Mouse (Mus musculus) heart, adult 2 months (tissue): ENCODE data around the gene Mbnl2. TPM values are rescaled to one million over a fixed set of nuclear protein-coding genes. Genes with fewer than 3 reads are reported as not detected.
A peak's percentile ranks its signal among the peaks of the same experiment; 100 is the strongest.

Experiments
- DNase-seq, 2 experiments: peaks; one replicate each; pipeline ENCODE4 v3.0.0; 2021
- H3K27ac ChIP-seq: fragments of 200-600 bp; 2 replicates; pipeline ENCODE4 v1.8.1; 2022
- H3K27me3 ChIP-seq: fragments of 200-500 bp; 2 replicates; pipeline ENCODE4 v1.6.1; 2012; ENCODE audit warnings: mild to moderate bottlenecking, low read length, inconsistent platforms, mixed read lengths; ENCODE audit not compliant: control insufficient read depth, insufficient read depth
- H3K36me3 ChIP-seq: fragments of 200-500 bp; 2 replicates; pipeline ENCODE4 v1.6.1; 2012; ENCODE audit warnings: low read length, inconsistent platforms; ENCODE audit not compliant: control insufficient read depth, insufficient read depth
- H3K4me1 ChIP-seq: fragments of 200-500 bp; 2 replicates; pipeline ENCODE4 v1.6.1; 2011; ENCODE audit warnings: low read length; ENCODE audit not compliant: control insufficient read depth, insufficient read depth
- H3K4me3 ChIP-seq: fragments of 200-600 bp; 2 replicates; pipeline ENCODE4 v1.8.1; 2022
- H3K79me2 ChIP-seq: fragments of 200-500 bp; replicated peaks from 2 replicates; pipeline ENCODE4 v1.6.1; 2012; ENCODE audit warnings: mild to moderate bottlenecking, inconsistent platforms, low read length, moderate library complexity, mixed read lengths; ENCODE audit not compliant: control insufficient read depth, insufficient read depth
- H3K9ac ChIP-seq: fragments of 200-500 bp; 2 replicates; pipeline ENCODE4 v1.6.1; 2012; ENCODE audit warnings: low read depth, mild to moderate bottlenecking, control low read depth, inconsistent platforms, low read length, mixed read lengths
- CTCF ChIP-seq: fragments of 200-600 bp; IDR thresholded peaks from 2 replicates; pipeline ENCODE4 v1.8.1; 2022; ENCODE audit warnings: antibody characterized with exemption, mild to moderate bottlenecking, moderate library complexity
- EP300 ChIP-seq: fragments of 200-500 bp; IDR thresholded peaks from 2 replicates; pipeline ENCODE4 v1.6.1; 2011; ENCODE audit warnings: low read depth, low read length, control low read depth; ENCODE audit not compliant: insufficient read depth
- POLR2A ChIP-seq: fragments of 200-500 bp; IDR thresholded peaks from 2 replicates; pipeline ENCODE4 v1.6.1; 2011; ENCODE audit warnings: mild to moderate bottlenecking, low read depth, low read length, control low read depth; ENCODE audit not compliant: insufficient read depth
- WGBS: fragments of 180-500 bp; shearing (Covaris S2); methylation state at CpG from one replicate; pipeline ENCODE4 v1.1.7; 2018; 5-methylcytosine and 5-hydroxymethylcytosine counted together
- intact Hi-C: fragments of 180-260 bp; cut with DNase I; formaldehyde crosslinking; loops from one replicate; pipeline ENCODE4 v1.15.1; 2025
- polyA plus RNA-seq: library from polyadenylated mRNA; depleted of rRNA; stranded (reverse); fragments of >200 nt; gene quantifications from 2 replicates; pipeline ENCODE4 v1.2.3, GENCODE M21; 2012
- total RNA-seq, 2 experiments: library from RNA; stranded (reverse); gene quantifications; 2 replicates each; pipeline ENCODE4 v1.2.3; 2021

The Mbnl2 gene
- total and polyA plus RNA-seq, 3 experiments, result 91.1 to 258 (median 221) TPM

- peak; percentile 45 to 51 for DNase-seq
- peak overlapping the region; percentile 28; the same call in 1 of the 2 replicates for H3K27ac ChIP-seq
- no peak for TF ChIP-seq CTCF
- no peak overlapping the region for H3K9ac ChIP-seq
- H3K36me3 ChIP-seq, result peaks cover 15% of the 10 kb centered on the region
- intact Hi-C loops, result loop anchor here (10.0 kb wide), 1 partner anchor 332 kb away; no protein-coding TSS in a partner anchor
- H3K27me3 ChIP-seq, result no peaks in the 10 kb centered on the region
- H3K4me1 ChIP-seq, result peaks cover 2% of the 10 kb centered on the region; the same call in 1 of the 2 replicates
- WGBS, result 33% methylated on average over 8 of the region's 8 CpGs
- H3K4me3 ChIP-seq, result no peak overlapping the region
- H3K79me2 ChIP-seq, result no peaks in the 10 kb centered on the region
Observed at GRCm38 (mm10) chr14:120406820-120407219, 131.4 kb downstream of the Mbnl2 start.

DNA sequence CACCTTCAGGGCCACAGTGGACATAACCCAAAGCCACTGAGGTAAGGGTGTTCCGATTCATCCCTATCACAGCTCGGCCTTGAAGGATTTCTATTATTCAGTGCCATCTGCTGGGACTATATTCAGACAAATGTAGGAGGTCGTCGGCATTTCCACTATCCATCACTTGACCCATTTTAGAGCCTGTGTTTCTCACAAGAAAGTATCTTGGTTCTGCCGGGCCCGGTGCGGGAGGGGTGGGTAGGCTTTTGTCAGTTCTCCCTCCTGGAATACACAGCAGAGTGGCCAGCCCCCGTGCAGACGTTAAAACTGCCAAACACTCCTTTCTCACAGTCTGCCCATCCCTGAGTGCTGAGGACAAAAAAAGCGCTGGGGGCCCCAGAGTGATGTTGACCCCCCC, 134.4 kb downstream of the Mbnl2 start:
- H3K9ac ChIP-seq, result no peak overlapping the region
- intact Hi-C loops, result loop anchor here (10.0 kb wide), 1 partner anchor 335 kb away; no protein-coding TSS in a partner anchor
- DNase-seq, result no peak
- H3K27me3 ChIP-seq, result no peaks in the 10 kb centered on the region
- H3K79me2 ChIP-seq, result peaks cover 3% of the 10 kb centered on the region; the same call in 1 of the 2 replicates
- H3K4me3 ChIP-seq, result no peak overlapping the region
- peaks cover 2% of the 10 kb centered on the region; the same call in 1 of the 2 replicates for H3K4me1 ChIP-seq
- 91% methylated on average over 10 of the region's 10 CpGs for WGBS
- no peak overlapping the region for H3K27ac ChIP-seq
- peaks cover 4% of the 10 kb centered on the region; the same call in 1 of the 2 replicates for H3K36me3 ChIP-seq
- no peak for TF ChIP-seq POLR2A
- no peak for TF ChIP-seq CTCF
- no peak for TF ChIP-seq EP300

DNA sequence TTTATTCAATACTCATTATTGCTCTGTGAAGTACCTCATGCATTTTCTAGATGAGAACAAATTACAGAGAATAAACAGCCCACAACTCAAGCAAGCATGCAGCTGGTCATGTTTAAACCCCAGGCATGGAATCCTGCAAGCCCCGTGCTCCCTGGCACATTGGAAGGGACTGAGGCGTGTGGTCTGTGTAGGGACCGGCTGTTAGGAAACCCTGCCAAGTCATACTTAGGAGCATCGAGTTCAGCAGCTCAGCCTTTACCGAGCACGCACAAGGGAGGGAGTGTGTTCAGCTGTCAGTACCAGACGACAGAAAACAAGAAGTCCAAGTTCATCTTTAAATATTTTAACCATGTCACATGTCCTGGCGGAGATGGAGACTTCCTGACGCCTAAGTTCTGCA, 141.4 kb downstream of the Mbnl2 start:
- Histone ChIP-seq H3K36me3 (no peaks in the 10 kb centered on the region), H3K27me3 (no peaks in the 10 kb centered on the region), H3K4me3 (no peak overlapping the region), H3K9ac (no peak overlapping the region), H3K79me2 (peaks cover 3% of the 10 kb centered on the region; the same call in 1 of the 2 replicates), H3K4me1 (no peaks in the 10 kb centered on the region), H3K27ac (no peak overlapping the region)
- no peak for TF ChIP-seq CTCF
- no peak for TF ChIP-seq EP300
- TF ChIP-seq POLR2A, result no peak
- intact Hi-C loops, result no loop called here
- DNase-seq, result peak in 1 of 2 experiments; percentile 18
- WGBS, result 62% methylated on average over 9 of the region's 9 CpGs

DNA sequence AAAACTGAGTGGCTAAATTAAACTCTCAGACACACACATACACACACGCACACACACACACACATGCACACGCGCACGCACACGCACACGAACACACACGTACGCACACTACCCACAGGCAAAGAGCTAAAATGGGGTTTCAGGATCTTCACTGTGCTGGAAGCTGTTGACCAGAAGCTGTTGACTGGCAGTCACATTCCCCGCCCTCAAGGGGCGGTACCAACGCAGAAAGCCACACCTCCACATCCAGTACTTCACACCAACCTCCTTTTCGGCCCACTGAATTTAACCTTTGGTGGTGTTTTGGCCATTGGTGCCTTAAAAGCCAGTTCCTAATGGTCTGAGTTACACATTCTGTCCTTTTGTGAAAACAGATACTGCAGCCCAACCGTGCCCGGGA, 143.5 kb downstream of the Mbnl2 start:
- Histone ChIP-seq H3K4me1 (no peaks in the 10 kb centered on the region), H3K9ac (no peak overlapping the region), H3K27me3 (no peaks in the 10 kb centered on the region), H3K27ac (no peak overlapping the region), H3K4me3 (no peak overlapping the region), H3K36me3 (0 out of 2 replicates have a peak, but pooled peaks cover 2% of the 10 kb centered on the region), H3K79me2 (peaks cover 3% of the 10 kb centered on the region; the same call in 1 of the 2 replicates)
- intact Hi-C loops, result no loop called here
- no peak for TF ChIP-seq CTCF
- no peak for TF ChIP-seq EP300
- no peak for TF ChIP-seq POLR2A
- 84% methylated on average over 14 of the region's 14 CpGs for WGBS
- peak in 1 of 2 experiments; percentile 16 for DNase-seq

DNA sequence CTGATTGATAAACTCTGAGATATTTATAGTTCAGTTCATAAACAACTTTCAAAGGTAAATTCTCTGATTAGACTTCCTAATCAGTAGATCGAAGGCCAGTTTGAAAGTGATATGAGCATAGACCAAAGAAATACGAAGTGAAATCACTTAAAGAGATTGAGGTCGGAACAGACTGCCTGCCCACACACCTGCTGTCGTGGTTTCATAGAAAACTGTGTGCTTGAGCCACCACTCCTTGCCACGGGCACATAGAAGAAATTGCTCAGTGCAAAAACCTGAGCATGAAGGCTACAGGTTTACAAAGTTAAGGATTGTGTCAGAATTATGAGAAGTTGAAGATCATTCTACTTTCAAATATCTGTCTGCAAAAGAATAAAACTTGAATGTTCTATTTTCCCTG, 153.0 kb downstream of the Mbnl2 start:
- Histone ChIP-seq H3K4me3 (no peak overlapping the region), H3K4me1 (no peaks in the 10 kb centered on the region), H3K36me3 (peaks cover 5% of the 10 kb centered on the region; the same call in 1 of the 2 replicates), H3K27me3 (no peaks in the 10 kb centered on the region), H3K79me2 (peaks cover 2% of the 10 kb centered on the region), H3K9ac (no peak overlapping the region), H3K27ac (no peak overlapping the region)
- intact Hi-C loops, result no loop called here
- DNase-seq, result no peak
- no peak for TF ChIP-seq POLR2A
- no peak for TF ChIP-seq CTCF
- no peak for TF ChIP-seq EP300
- 83% methylated on average over 5 of the region's 5 CpGs for WGBS

DNA sequence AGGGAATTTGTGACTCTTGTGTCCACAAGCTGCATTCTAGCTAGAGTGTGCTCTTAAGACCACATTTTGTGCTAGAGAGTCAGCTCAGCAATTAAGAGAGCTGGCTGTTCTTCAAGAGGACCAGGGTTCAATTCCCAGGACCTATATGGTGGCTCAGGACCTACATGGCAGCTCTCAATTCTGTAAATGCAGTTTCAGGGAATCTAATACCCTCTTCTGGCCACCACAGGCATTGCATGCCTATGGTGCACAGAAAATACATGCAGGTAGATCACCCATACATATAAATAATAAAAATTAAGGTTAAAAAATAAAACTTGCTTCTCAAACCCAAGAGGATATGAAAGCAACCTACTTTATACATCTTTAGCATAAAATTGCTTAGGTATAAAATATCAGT, 157.3 kb downstream of the Mbnl2 start:
- 0 out of 2 replicates have a peak, but pooled peaks cover 1% of the 10 kb centered on the region for H3K4me1 ChIP-seq
- no peaks in the 10 kb centered on the region for H3K27me3 ChIP-seq
- no peak overlapping the region for H3K4me3 ChIP-seq
- DNase-seq, result no peak
- peak; percentile 74 for TF ChIP-seq CTCF
- no peak for TF ChIP-seq EP300
- no peak overlapping the region for H3K27ac ChIP-seq
- H3K9ac ChIP-seq, result no peak overlapping the region
- H3K36me3 ChIP-seq, result no peaks in the 10 kb centered on the region; the same call in 1 of the 2 replicates
- H3K79me2 ChIP-seq, result no peaks in the 10 kb centered on the region
- intact Hi-C loops, result no loop called here
